Mouse (Mus musculus) heart, embryonic 14.5 days (tissue): ENCODE measurements at regions not wholly inside any gene's neighbourhood (a gene's known extent, or its start where the extent isn't known, plus 50 kb on each side); places are given as distances from the start of the nearest gene placed in this dataset.

Experiments
- ATAC-seq: fragments of 200-750 bp; cut with Nextera tagmentation; 2 replicates; pipeline ENCODE4 v1.8.0; 2017; ENCODE audit warnings: low read depth, moderate TSS enrichment; ENCODE audit not compliant: insufficient number of reproducible peaks, insufficient read depth, low FRiP score
- H3K27ac ChIP-seq, 2 experiments: fragments of 200-500 bp in 1 of 2; fragments of 300-500 bp in 1 of 2; sonication (generic) in 1 of 2; replicated peaks in 1 of 2; 2 replicates each; pipeline ENCODE4 v1.5.1; 2012 to 2014; ENCODE audit warnings: low read depth in 2 of 2, low read length in 2 of 2, control low read depth in 1 of 2, mild to moderate bottlenecking in 1 of 2, mixed read lengths in 1 of 2; ENCODE audit not compliant: control insufficient read depth in 1 of 2, insufficient read depth in 1 of 2
- H3K27me3 ChIP-seq: fragments of 300-500 bp; sonication (generic); 2 replicates; pipeline ENCODE4 v1.6.1; 2014; ENCODE audit warnings: mild to moderate bottlenecking, low read length, control low read depth; ENCODE audit not compliant: control insufficient read depth, insufficient read depth
- H3K36me3 ChIP-seq: fragments of 300-500 bp; sonication (generic); 2 replicates; pipeline ENCODE4 v1.6.1; 2014; ENCODE audit warnings: mild to moderate bottlenecking, control low read depth, low read length, mixed read lengths; ENCODE audit not compliant: control insufficient read depth, insufficient read depth
- H3K4me1 ChIP-seq, 2 experiments: fragments of 200-500 bp in 1 of 2; fragments of 300-500 bp in 1 of 2; sonication (generic) in 1 of 2; 2 replicates each; pipeline ENCODE4 v1.6.1; 2012 to 2014; ENCODE audit warnings: low read length in 2 of 2, control low read depth in 1 of 2, mixed read lengths in 1 of 2; ENCODE audit not compliant: control insufficient read depth in 2 of 2, insufficient read depth in 2 of 2
- H3K4me2 ChIP-seq: fragments of 300-500 bp; sonication (generic); 2 replicates; pipeline ENCODE4 v1.6.1; 2014; ENCODE audit warnings: mild to moderate bottlenecking, low read length
- H3K4me3 ChIP-seq, 2 experiments: fragments of 200-500 bp in 1 of 2; fragments of 300-500 bp in 1 of 2; sonication (generic) in 1 of 2; 2 replicates each; pipeline ENCODE4 v1.5.1; 2012 to 2014; ENCODE audit warnings: low read length in 2 of 2, mild to moderate bottlenecking in 2 of 2, control low read depth in 1 of 2, low read depth in 1 of 2, moderate library complexity in 1 of 2; ENCODE audit not compliant: control insufficient read depth in 1 of 2, insufficient read depth in 1 of 2
- H3K9ac ChIP-seq: fragments of 300-500 bp; sonication (generic); 2 replicates; pipeline ENCODE4 v1.6.1; 2014; ENCODE audit warnings: mild to moderate bottlenecking, low read length
- H3K9me3 ChIP-seq: fragments of 300-500 bp; sonication (generic); 2 replicates; pipeline ENCODE4 v1.6.1; 2016; ENCODE audit warnings: low read length, control low read depth; ENCODE audit not compliant: control insufficient read depth
- WGBS: fragments of 180-500 bp; shearing (Covaris S2); extraction: QIAGEN DNeasy Blood & Tissue Kit; methylation state at CpG from one replicate; pipeline ENCODE4 v1.1.7; 2014; 5-methylcytosine and 5-hydroxymethylcytosine counted together

DNA sequence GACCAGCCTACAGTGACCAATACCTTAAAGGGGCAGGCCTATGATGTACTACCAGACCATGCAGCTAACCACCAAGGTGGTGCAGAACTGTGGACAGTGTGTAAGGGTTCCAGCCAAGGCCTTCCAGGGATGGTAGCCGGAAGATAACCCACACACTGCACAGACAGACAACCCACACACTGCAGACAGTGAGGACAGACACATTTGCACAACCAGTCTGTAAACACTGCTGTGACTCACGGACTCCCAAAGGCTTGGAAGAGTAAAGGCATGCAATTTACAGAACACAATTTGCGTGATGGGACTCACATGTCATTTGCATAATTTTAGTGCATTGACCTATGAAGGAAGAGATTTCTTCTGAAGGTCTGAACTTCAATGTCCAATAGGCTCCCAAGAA lies 82.2 kb upstream of the Tnrc6c start:
- no peak overlapping the region for H3K9ac ChIP-seq
- peaks cover 11 to 24% of the 10 kb centered on the region in 2 experiments for H3K4me1 ChIP-seq
- H3K36me3 ChIP-seq: no peaks in the 10 kb centered on the region
- no peak for ATAC-seq
- H3K9me3 ChIP-seq: no peaks in the 10 kb centered on the region
- no peak overlapping the region for H3K4me3 ChIP-seq
- no peak overlapping the region for H3K27ac ChIP-seq
- no peak overlapping the region for H3K4me2 ChIP-seq
- H3K27me3 ChIP-seq: no peaks in the 10 kb centered on the region
- 93% methylated on average over 3 of the region's 3 CpGs for WGBS

DNA sequence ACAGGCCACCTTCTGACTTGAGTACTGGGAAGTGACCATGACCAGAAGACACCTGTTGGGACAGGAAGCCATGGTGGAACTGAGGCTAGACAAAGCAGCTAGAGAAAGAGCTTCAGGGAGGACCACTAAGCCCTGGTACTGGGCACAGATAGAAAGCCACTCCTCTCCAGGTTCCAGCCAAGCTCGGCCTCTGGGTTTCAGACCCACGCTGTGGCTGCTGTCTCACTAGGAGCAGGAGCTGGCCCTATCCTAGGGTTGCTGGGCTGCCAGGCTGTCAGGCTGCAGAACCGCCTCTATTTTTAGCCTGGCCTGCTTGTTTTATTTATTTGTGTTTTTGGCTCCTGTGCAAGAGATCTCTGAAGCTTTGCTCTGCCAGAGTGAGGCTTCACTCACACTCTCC lies 79.4 kb upstream of the Tnrc6c start:
- no peak overlapping the region for H3K4me3 ChIP-seq
- H3K4me1 ChIP-seq: peaks cover 10 to 26% of the 10 kb centered on the region in 2 experiments
- peak overlapping the region; percentile 5; the same call in 1 of the 2 replicates for H3K9ac ChIP-seq
- H3K27ac ChIP-seq: peak overlapping the region; percentile 44 to 71
- H3K36me3 ChIP-seq: no peaks in the 10 kb centered on the region
- no peak for ATAC-seq
- 12% methylated on average over 3 of the region's 3 CpGs for WGBS
- H3K4me2 ChIP-seq: no peak overlapping the region
- no peaks in the 10 kb centered on the region for H3K27me3 ChIP-seq
- H3K9me3 ChIP-seq: no peaks in the 10 kb centered on the region

DNA sequence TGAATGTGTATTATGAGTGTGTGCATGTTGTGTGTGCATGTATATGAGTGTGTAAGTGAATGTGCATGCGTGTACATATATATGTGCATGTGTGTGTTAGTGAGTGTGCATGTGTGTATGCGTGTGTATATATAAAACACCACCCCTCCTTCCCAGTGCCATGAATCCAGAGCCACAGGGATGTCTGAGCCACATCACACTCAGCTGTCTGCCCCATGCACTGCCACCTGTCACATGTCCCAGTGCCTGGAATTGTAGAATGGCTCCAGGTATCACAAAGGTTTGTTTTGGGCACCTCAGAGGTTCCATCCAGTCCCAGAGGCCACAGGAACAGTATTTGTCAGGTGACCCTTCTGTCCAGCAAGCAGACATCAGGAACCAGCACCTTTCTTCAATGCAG lies 75.0 kb upstream of the Tnrc6c start:
- Histone ChIP-seq H3K9ac (no peak overlapping the region), H3K27ac (no peak overlapping the region), H3K4me3 (no peak overlapping the region), H3K36me3 (no peaks in the 10 kb centered on the region), H3K4me2 (no peak overlapping the region), H3K27me3 (no peaks in the 10 kb centered on the region), H3K9me3 (no peaks in the 10 kb centered on the region), H3K4me1 (peaks cover 5 to 19% of the 10 kb centered on the region in 2 experiments)
- 92% methylated on average over 2 of the region's 2 CpGs for WGBS
- no peak for ATAC-seq

DNA sequence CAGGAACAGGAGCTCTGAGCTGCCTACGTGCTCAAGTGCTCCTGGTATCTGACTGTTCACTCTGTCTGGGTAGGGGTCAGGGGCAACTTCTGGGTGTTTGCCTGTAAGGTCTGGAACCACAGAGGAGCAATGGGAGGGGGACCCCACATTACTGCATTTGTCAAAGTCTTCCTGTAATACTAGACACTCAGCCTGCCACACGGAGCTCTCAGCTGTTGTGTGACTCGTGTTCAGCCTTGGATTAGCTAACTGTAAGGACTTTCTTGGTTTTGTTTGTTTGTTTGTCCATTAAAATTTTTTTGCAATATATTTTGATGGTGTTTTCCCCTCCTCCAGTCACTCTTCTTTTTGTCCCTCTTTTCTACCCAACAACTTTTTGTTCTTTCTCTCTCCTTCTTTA lies 74.4 kb upstream of the Tnrc6c start:
- H3K4me1 ChIP-seq: peaks cover 5 to 13% of the 10 kb centered on the region in 2 experiments
- no peak overlapping the region for H3K9ac ChIP-seq
- H3K4me2 ChIP-seq: no peak overlapping the region
- no peak overlapping the region for H3K4me3 ChIP-seq
- H3K27me3 ChIP-seq: no peaks in the 10 kb centered on the region
- no peak overlapping the region for H3K27ac ChIP-seq
- no peak for ATAC-seq
- 68% methylated on average over 3 of the region's 3 CpGs for WGBS
- H3K36me3 ChIP-seq: no peaks in the 10 kb centered on the region
- H3K9me3 ChIP-seq: no peaks in the 10 kb centered on the region

DNA sequence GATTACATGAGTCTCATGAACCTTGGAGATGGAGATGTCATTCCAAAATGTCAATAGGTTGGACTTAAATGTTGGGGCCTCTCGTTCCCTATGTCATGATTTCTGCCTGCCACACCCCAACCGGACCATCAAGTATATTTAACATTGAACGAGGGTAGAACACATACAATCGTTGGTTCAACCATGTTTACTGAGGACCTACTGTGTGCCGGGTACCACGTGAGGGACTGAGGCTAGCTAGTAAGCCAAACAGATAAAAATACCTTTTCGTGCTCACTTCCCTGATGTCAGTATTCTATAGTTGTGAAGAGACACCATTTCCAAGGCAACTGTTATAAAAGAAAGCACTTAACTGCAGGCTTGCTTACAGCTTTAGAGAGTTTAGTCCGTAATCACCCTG lies 70.6 kb upstream of the Tnrc6c start:
- H3K27ac ChIP-seq: no peak overlapping the region
- no peak overlapping the region for H3K4me2 ChIP-seq
- H3K4me1 ChIP-seq: no peaks in the 10 kb centered on the region
- no peak overlapping the region for H3K9ac ChIP-seq
- H3K4me3 ChIP-seq: no peak overlapping the region
- 92% methylated on average over 8 of the region's 8 CpGs for WGBS
- H3K36me3 ChIP-seq: no peaks in the 10 kb centered on the region
- H3K27me3 ChIP-seq: no peaks in the 10 kb centered on the region
- no peaks in the 10 kb centered on the region for H3K9me3 ChIP-seq
- ATAC-seq: no peak

DNA sequence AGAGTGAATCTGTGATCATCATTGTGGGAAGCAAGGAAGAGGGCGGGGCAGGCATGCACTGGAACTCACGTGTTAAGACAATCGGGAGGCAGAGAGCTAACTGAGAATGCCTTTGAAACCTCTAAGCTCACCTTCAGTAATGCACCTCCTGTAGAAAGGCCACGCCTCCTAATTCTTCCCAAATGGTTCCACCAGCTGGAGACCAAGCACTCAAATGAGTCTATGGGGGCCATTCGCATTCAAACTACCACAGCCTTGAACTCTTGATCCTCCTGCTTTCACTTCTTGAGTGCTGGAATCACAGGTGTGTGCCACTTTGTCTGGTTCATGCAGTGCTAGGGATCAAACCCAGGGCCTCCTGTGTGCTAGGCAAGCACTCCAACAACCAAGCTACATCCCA lies 68.5 kb upstream of the Tnrc6c start:
- no peak overlapping the region for H3K4me2 ChIP-seq
- H3K27ac ChIP-seq: no peak overlapping the region
- no peaks in the 10 kb centered on the region for H3K9me3 ChIP-seq
- no peak for ATAC-seq
- no peaks in the 10 kb centered on the region for H3K27me3 ChIP-seq
- 84% methylated on average over 5 of the region's 5 CpGs for WGBS
- peaks cover 4 to 7% of the 10 kb centered on the region in 2 experiments; a peak in 3 of 4 replicates for H3K4me1 ChIP-seq
- no peak overlapping the region for H3K4me3 ChIP-seq
- H3K9ac ChIP-seq: no peak overlapping the region
- H3K36me3 ChIP-seq: no peaks in the 10 kb centered on the region

DNA sequence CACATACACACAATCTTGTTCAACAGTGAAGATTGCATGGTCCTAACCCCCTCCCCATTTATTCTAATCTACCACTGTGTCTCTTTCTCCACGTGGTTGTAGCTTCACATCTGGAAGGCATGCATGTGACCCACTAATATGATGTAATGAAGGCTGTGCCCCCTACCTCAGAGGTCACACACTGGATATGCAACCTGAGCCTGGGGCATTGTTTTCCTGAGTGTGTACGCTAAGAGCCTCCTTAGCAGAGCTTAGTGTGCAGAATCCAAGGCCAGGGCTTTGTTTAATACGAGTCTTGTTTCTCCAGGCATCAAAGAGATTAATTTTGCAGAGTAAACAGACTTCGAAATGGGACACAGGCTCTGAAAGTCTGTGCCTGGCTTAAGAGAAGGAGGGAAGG lies 68.0 kb upstream of the Tnrc6c start:
- H3K4me3 ChIP-seq: no peak overlapping the region
- H3K36me3 ChIP-seq: no peaks in the 10 kb centered on the region
- no peak overlapping the region for H3K27ac ChIP-seq
- H3K4me1 ChIP-seq: peaks cover 4 to 7% of the 10 kb centered on the region in 2 experiments; a peak in 3 of 4 replicates
- no peak overlapping the region for H3K9ac ChIP-seq
- WGBS: 65% methylated on average over 4 of the region's 4 CpGs
- H3K9me3 ChIP-seq: no peaks in the 10 kb centered on the region
- no peaks in the 10 kb centered on the region for H3K27me3 ChIP-seq
- ATAC-seq: no peak; the same call in 1 of the 2 replicates
- no peak overlapping the region for H3K4me2 ChIP-seq

DNA sequence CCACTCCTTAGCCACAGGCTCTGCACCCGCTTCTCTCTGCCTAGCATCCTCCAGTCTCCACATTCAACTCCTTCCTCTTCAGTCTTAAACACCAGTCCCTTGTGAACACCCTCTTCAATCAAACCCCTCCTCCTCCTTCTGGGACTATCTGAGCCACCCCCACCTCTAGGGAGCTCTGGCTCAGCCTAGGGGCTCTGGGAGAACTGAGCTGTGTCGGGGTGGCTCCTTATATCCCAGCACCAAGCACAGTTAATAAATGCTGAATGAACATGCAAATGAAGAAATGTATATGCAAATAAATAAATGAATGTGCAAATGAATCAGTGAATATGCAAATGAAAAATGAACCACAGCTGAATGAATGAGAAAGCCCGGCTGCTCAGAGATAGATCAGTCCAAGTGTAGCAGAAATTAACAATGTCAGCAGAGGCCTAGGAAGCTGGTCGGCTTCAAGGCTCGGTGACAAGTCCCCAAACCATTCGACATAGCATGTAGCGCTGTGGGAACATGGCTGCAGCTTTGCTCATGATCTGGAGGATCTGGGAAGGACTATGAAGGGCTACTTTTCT lies 67.1 kb upstream of the Tnrc6c start:
- H3K9ac ChIP-seq: no peak overlapping the region
- no peaks in the 10 kb centered on the region for H3K36me3 ChIP-seq
- no peaks in the 10 kb centered on the region for H3K9me3 ChIP-seq
- no peaks in the 10 kb centered on the region for H3K27me3 ChIP-seq
- no peak overlapping the region for H3K4me2 ChIP-seq
- H3K4me3 ChIP-seq: no peak overlapping the region
- no peak for ATAC-seq
- no peak overlapping the region for H3K27ac ChIP-seq
- 85% methylated on average over 7 of the region's 7 CpGs for WGBS
- H3K4me1 ChIP-seq: peaks cover 4 to 7% of the 10 kb centered on the region in 2 experiments; a peak in 3 of 4 replicates
